Mouse (Mus musculus) frontal cortex, adult (tissue): ENCODE data around the gene Dync1li2.

Experiments used
- ATAC-seq: cut with Nextera tagmentation; 2 replicates; pipeline ENCODE4 v1.9.2; 2017; ENCODE audit warnings: mild to moderate bottlenecking, moderate library complexity, mixed read lengths; ENCODE audit not compliant: low TSS enrichment

Dync1li2 gene

DNA sequence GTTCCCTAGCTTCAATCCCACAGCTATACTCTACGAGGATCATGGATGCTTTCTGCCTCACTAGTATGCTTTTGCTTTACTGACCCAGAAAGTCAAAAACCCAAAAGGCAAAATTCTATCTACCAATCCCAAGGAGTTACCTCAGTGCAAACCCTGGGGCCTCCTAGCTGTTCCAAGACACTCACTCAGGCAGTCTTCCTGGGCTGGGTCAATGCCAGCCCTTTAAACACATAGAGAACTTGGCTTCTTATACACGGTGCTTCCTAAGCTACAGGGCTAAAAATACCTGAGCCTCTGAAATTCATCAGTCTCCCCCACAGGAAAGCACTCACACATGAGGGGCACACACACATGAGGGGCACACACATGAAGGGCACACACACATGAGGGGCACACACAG lies 59.6 kb downstream of the Dync1li2 start:
- peak; percentile 56 for ATAC-seq

- ATAC-seq: no peak
These were observed 61.9 kb downstream of the Dync1li2 start for GRCm38 (mm10) chr8:104380961-104381411.

- ATAC-seq: no peak
These were observed 62.6 kb downstream of the Dync1li2 start for GRCm38 (mm10) chr8:104380269-104380668.

DNA sequence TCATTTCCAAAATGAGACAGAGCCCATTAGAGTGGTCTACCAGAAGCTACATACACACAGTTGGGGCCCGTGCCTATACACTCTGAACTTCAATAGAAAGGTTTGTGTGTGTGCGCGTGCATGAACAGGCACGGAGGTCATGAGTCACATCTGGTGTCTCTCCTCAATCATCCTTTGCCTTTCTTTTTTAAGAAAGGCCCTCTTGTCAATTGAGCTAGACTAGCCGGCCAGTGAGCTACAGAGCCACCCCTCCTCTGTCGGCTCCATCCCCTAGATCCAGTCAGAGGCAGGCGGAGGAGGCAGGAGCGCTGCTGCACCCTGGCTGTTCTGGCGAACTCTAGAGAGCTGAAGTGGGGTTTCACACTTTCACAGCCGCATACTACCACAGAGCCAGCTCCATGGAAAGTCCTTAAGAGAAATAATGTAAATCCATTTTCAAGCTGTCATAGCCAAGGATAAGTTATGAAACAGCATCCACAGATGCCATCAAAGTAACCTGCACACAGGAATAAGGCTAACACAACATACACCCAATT lies 63.5 kb downstream of the Dync1li2 start:
- ATAC-seq: peak; percentile 53

DNA sequence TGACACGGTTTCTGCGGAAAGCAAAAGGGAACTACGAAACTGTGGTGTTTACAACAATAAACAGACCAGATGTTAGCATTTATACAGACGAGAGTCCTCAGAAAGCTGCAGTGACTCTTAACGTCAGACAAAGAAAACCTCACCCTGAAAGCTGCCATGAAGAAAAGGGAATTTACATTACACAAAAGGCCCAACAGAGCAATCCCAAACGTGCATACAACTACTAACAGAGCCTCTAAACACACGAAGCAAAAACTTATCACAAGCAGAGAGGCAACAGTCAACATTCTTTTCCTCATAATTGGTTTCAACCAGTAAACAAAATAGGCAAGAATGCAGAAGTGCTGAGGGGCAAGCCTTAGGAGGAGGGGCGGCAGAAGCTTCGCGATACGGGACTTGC lies 66.2 kb downstream of the Dync1li2 start:
- no peak for ATAC-seq

GRCm38 (mm10) chr8:104375959-104376358 lies 66.9 kb downstream of the Dync1li2 start:
- peak; percentile 72 for ATAC-seq

GRCm38 (mm10) chr8:104374864-104375846 lies 67.7 kb downstream of the Dync1li2 start:
- no peak for ATAC-seq

DNA sequence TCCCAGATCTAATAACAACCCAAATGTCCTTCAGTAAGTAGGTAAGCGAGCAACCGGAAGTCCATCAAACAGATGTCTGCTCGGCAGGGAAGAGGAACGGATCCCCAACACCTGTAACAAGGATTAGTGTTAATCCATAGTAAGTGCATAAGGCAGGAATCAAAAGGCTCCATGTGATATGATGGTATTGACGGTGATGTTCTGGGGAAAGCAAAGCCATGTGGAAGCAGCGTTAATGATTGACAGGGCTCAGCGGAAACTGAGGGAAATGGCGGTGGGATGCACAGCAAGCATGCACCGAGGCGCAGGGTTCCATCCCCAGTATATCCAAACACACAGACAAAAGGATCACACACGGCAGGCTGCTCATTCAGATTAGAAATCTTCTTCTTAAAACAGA lies 68.6 kb downstream of the Dync1li2 start:
- ATAC-seq: no peak

GRCm38 (mm10) chr8:104373779-104374178 lies 69.1 kb downstream of the Dync1li2 start:
- ATAC-seq: no peak

- no peak for ATAC-seq
These were observed 71.7 kb downstream of the Dync1li2 start for GRCm38 (mm10) chr8:104371121-104371520.

- peak; percentile 76 for ATAC-seq
These were observed 72.8 kb downstream of the Dync1li2 start for GRCm38 (mm10) chr8:104370071-104370470.

GRCm38 (mm10) chr8:104369591-104369990 lies 73.3 kb downstream of the Dync1li2 start:
- ATAC-seq: peak; percentile 62
